Mouse (Mus musculus): Measurements from ENCODE around the gene Htra3. TPM values are rescaled to one million over a fixed set of nuclear protein-coding genes. Genes with fewer than 3 reads are reported as not detected.
A peak's percentile ranks its signal among the peaks of the same experiment; 100 is the strongest.

The Htra3 gene
- polyA plus RNA-seq, 1 experiment: 7.1 TPM

GRCm38 (mm10) chr5:35632841-35633240 lies 46.7 kb downstream of the Htra3 start:
- no peak for DNase-seq
- no peak overlapping the region for H3K4me3 ChIP-seq (replicated peaks; ENCODE audit: insufficient read depth, low read depth, low read length)
- 27% methylated on average over 6 of the region's 6 CpGs for WGBS
- no peaks in the 10 kb centered on the region for H3K27me3 ChIP-seq (ENCODE audit: control insufficient read depth, insufficient read depth, low read length)
- H3K27ac ChIP-seq (ENCODE audit: insufficient read depth, low read length): no peak overlapping the region
- TF ChIP-seq POLR2A (IDR thresholded peaks at IDR 0.05; ENCODE audit: borderline replicate concordance, insufficient read depth, low read length) (no peak), CTCF (IDR thresholded peaks at IDR 0.05; ENCODE audit: borderline replicate concordance, insufficient read depth, low read depth, low read length) (no peak)
- no peaks in the 10 kb centered on the region for H3K4me1 ChIP-seq (ENCODE audit: control insufficient read depth, insufficient read depth, low read length)

- WGBS: 86% methylated on average over 5 of the region's 5 CpGs
- Histone ChIP-seq H3K27ac (ENCODE audit: insufficient read depth, low read length) (no peak overlapping the region), H3K4me3 (replicated peaks; ENCODE audit: insufficient read depth, low read depth, low read length) (no peak overlapping the region), H3K27me3 (ENCODE audit: control insufficient read depth, insufficient read depth, low read length) (no peaks in the 10 kb centered on the region), H3K4me1 (ENCODE audit: control insufficient read depth, insufficient read depth, low read length) (no peaks in the 10 kb centered on the region)
- TF ChIP-seq CTCF (IDR thresholded peaks at IDR 0.05; ENCODE audit: borderline replicate concordance, insufficient read depth, low read depth, low read length): no peak
- DNase-seq: no peak
Observed at GRCm38 (mm10) chr5:35631755-35632154, 47.8 kb downstream of the Htra3 start.

- no peak for DNase-seq
- H3K4me3 ChIP-seq (replicated peaks; ENCODE audit: insufficient read depth, low read depth, low read length): no peak overlapping the region
- 88% methylated on average over 3 of the region's 3 CpGs for WGBS
- no peaks in the 10 kb centered on the region for H3K27me3 ChIP-seq (ENCODE audit: control insufficient read depth, insufficient read depth, low read length)
- TF ChIP-seq POLR2A (IDR thresholded peaks at IDR 0.05; ENCODE audit: borderline replicate concordance, insufficient read depth, low read length) (no peak), CTCF (IDR thresholded peaks at IDR 0.05; ENCODE audit: borderline replicate concordance, insufficient read depth, low read depth, low read length) (no peak)
- no peak overlapping the region for H3K27ac ChIP-seq (ENCODE audit: insufficient read depth, low read length)
- H3K4me1 ChIP-seq (ENCODE audit: control insufficient read depth, insufficient read depth, low read length): no peaks in the 10 kb centered on the region
Observed at GRCm38 (mm10) chr5:35631224-35631623, 48.4 kb downstream of the Htra3 start.

- TF ChIP-seq POLR2A (IDR thresholded peaks at IDR 0.05; ENCODE audit: borderline replicate concordance, insufficient read depth, low read length) (no peak), CTCF (IDR thresholded peaks at IDR 0.05; ENCODE audit: borderline replicate concordance, insufficient read depth, low read depth, low read length) (no peak)
- no peak overlapping the region for H3K4me3 ChIP-seq (replicated peaks; ENCODE audit: insufficient read depth, low read depth, low read length)
- WGBS: 42% methylated on average over 1 of the region's 1 CpGs
Observed at GRCm38 (mm10) chr5:35630706-35631105, 48.9 kb downstream of the Htra3 start.

GRCm38 (mm10) chr5:35629333-35629732 lies 50.2 kb downstream of the Htra3 start:
- no peaks in the 10 kb centered on the region for H3K4me1 ChIP-seq (ENCODE audit: control insufficient read depth, insufficient read depth, low read length)
- TF ChIP-seq POLR2A (IDR thresholded peaks at IDR 0.05; ENCODE audit: borderline replicate concordance, insufficient read depth, low read length): no peak
- no peak for TF ChIP-seq CTCF (IDR thresholded peaks at IDR 0.05; ENCODE audit: borderline replicate concordance, insufficient read depth, low read depth, low read length)
- no peak overlapping the region for H3K27ac ChIP-seq (ENCODE audit: insufficient read depth, low read length)
- no peak for DNase-seq
- H3K4me3 ChIP-seq (replicated peaks; ENCODE audit: insufficient read depth, low read depth, low read length): no peak overlapping the region
- H3K27me3 ChIP-seq (ENCODE audit: control insufficient read depth, insufficient read depth, low read length): no peaks in the 10 kb centered on the region

More at GRCm38 (mm10) chr5:35630706-35631105, 48.9 kb downstream of the Htra3 start:
- no peak overlapping the region for H3K27ac ChIP-seq (ENCODE audit: insufficient read depth, low read length)
- H3K27me3 ChIP-seq (ENCODE audit: control insufficient read depth, insufficient read depth, low read length): no peaks in the 10 kb centered on the region
- H3K4me1 ChIP-seq (ENCODE audit: control insufficient read depth, insufficient read depth, low read length): no peaks in the 10 kb centered on the region
- no peak for DNase-seq

GRCm38 (mm10) chr5:35628685-35629084 lies 50.9 kb downstream of the Htra3 start:
- Histone ChIP-seq H3K4me3 (replicated peaks; ENCODE audit: insufficient read depth, low read depth, low read length) (no peak overlapping the region), H3K27me3 (ENCODE audit: control insufficient read depth, insufficient read depth, low read length) (no peaks in the 10 kb centered on the region), H3K27ac (ENCODE audit: insufficient read depth, low read length) (no peak overlapping the region), H3K4me1 (ENCODE audit: control insufficient read depth, insufficient read depth, low read length) (no peaks in the 10 kb centered on the region)
- TF ChIP-seq POLR2A (IDR thresholded peaks at IDR 0.05; ENCODE audit: borderline replicate concordance, insufficient read depth, low read length) (no peak), CTCF (IDR thresholded peaks at IDR 0.05; ENCODE audit: borderline replicate concordance, insufficient read depth, low read depth, low read length) (no peak)
- 50% methylated on average over 1 of the region's 1 CpGs for WGBS
- peak in 1 of 2 experiments; percentile 21 for DNase-seq

GRCm38 (mm10) chr5:35627307-35627840 lies 52.2 kb downstream of the Htra3 start:
- no peak for TF ChIP-seq POLR2A (IDR thresholded peaks at IDR 0.05; ENCODE audit: borderline replicate concordance, insufficient read depth, low read length)
- no peak overlapping the region for H3K27ac ChIP-seq (ENCODE audit: insufficient read depth, low read length)
- no peak overlapping the region for H3K4me3 ChIP-seq (replicated peaks; ENCODE audit: insufficient read depth, low read depth, low read length)
- no peaks in the 10 kb centered on the region for H3K4me1 ChIP-seq (ENCODE audit: control insufficient read depth, insufficient read depth, low read length)
- no peak for DNase-seq
- 58% methylated on average over 7 of the region's 7 CpGs for WGBS
- H3K27me3 ChIP-seq (ENCODE audit: control insufficient read depth, insufficient read depth, low read length): no peaks in the 10 kb centered on the region

- H3K27ac ChIP-seq (ENCODE audit: insufficient read depth, low read length): no peak overlapping the region
- no peak for DNase-seq
- TF ChIP-seq CTCF (IDR thresholded peaks at IDR 0.05; ENCODE audit: borderline replicate concordance, insufficient read depth, low read depth, low read length): no peak
- no peak for TF ChIP-seq POLR2A (IDR thresholded peaks at IDR 0.05; ENCODE audit: borderline replicate concordance, insufficient read depth, low read length)
- H3K27me3 ChIP-seq (ENCODE audit: control insufficient read depth, insufficient read depth, low read length): no peaks in the 10 kb centered on the region
- WGBS: 84% methylated on average over 2 of the region's 2 CpGs
- no peak overlapping the region for H3K4me3 ChIP-seq (replicated peaks; ENCODE audit: insufficient read depth, low read depth, low read length)
- H3K4me1 ChIP-seq (ENCODE audit: control insufficient read depth, insufficient read depth, low read length): no peaks in the 10 kb centered on the region
Observed at GRCm38 (mm10) chr5:35626408-35626807, 53.2 kb downstream of the Htra3 start.
